Mouse (Mus musculus) layer of hippocampus, postnatal 10 days (tissue): Measurements from ENCODE around the gene Exosc3. TPM values are rescaled to one million over a fixed set of nuclear protein-coding genes. Genes with fewer than 3 reads are reported as not detected.
A peak's percentile ranks its signal among the peaks of the same experiment; 100 is the strongest.

ENCODE experiments used
- DNase-seq, 2 experiments: peaks; one replicate each; pipeline ENCODE4 v3.0.0; 2021; ENCODE audit warnings: low spot score in 2 of 2
- total RNA-seq, 2 experiments: library from RNA; stranded (reverse); gene quantifications; 2 replicates each; pipeline ENCODE4 v1.2.3; 2021

The Exosc3 gene
- total RNA-seq, 2 experiments from 2014 or later = 14.9 to 15.4 TPM

GRCm38 (mm10) chr4:45286318-45286717 lies 56.2 kb downstream of the Exosc3 start:
- DNase-seq = no peak

- DNase-seq = peak; percentile 70 to 76
Measured at GRCm38 (mm10) chr4:45279981-45280548, 62.5 kb downstream of the Exosc3 start.

DNA sequence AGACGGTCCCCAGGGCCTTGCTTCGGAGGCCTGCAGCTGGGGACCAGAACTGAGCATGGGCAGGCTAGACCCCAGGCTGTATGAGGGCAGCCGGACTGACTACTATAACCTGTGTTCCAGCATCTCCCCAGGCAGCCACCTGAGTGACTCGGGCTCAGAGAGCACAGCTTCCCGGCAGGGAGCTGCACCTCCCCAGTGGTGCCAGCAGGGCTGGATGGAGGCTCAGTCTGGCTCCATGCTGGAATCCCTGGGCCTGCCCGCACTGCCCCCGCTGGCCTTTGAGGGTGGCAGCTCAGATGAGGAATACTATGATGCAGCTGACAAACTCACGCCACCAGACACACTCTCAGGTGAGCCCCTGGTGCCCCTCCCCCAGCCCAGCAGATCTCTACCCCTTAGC lies 63.2 kb downstream of the Exosc3 start:
- DNase-seq = no peak

- no peak for DNase-seq
Measured at GRCm38 (mm10) chr4:45275770-45276169, 66.8 kb downstream of the Exosc3 start.

- DNase-seq = peak; percentile 91 to 92
Measured at GRCm38 (mm10) chr4:45271041-45271452, 71.5 kb downstream of the Exosc3 start.

DNA sequence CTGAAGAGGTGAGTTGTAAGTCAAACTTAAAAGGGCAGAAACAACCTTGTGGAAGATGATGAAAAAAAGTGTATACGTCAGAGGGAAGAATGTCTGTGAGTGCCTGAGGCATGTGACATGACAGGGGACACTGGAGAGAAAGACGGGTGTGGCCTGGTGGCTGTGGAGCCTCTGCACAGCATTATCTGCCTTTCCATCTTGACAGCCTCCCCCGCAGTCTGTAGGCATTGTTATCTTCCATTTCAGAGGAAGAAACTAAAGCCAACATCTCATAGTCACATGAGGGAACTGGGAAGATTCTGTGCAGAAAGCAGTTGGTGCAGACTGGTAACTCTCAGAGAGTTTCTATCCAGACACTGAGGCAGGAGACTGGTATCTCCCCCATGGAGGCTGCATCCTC lies 74.6 kb downstream of the Exosc3 start:
- no peak for DNase-seq

Other genes starting within 250 kb of the Exosc3 start
- gene Tomm5, start 234.6 kb downstream of the Exosc3 start, total RNA-seq = 10 to 100 TPM; 61.4 to 69.8 TPM
- gene Frmpd1, start 157.9 kb downstream of the Exosc3 start, total RNA-seq = 10 to 100 TPM; 18.4 to 19.5 TPM
- gene Trmt10b, start 45.6 kb downstream of the Exosc3 start, total RNA-seq = 10 to 100 TPM; 13.3 to 14.4 TPM
- gene Dcaf10, start 631 bp downstream of the Exosc3 start, total RNA-seq = 10 to 100 TPM; 24.1 to 25.8 TPM
- 100 to 1,000 TPM; 104 to 118 TPM for gene Slc25a51, start 66.0 kb upstream of the Exosc3 start, total RNA-seq
- 10 to 100 TPM; 27.0 to 29.0 TPM for gene Shb, start 189.7 kb upstream of the Exosc3 start, total RNA-seq